Mouse (Mus musculus) T-helper 17 cell (primary cell): Measurements from ENCODE around the gene Tmem219.
"Not testable (repeated sequence)": the region's sequence is repeated elsewhere in the genome, so short reads cannot be mapped to it uniquely, and the experiment has no call there.

Experiments used
- in situ Hi-C, 2 experiments: fragments of 300-600 bp; cut with MboI, MseI; formaldehyde crosslinking; loops; 1 replicate in 1 of 2; 2 replicates in 1 of 2; pipeline ENCODE4 v1.15.1; 2025; ENCODE audit warnings: high pct_unique_total_duplicates in 2 of 2

Gene Tmem219

DNA sequence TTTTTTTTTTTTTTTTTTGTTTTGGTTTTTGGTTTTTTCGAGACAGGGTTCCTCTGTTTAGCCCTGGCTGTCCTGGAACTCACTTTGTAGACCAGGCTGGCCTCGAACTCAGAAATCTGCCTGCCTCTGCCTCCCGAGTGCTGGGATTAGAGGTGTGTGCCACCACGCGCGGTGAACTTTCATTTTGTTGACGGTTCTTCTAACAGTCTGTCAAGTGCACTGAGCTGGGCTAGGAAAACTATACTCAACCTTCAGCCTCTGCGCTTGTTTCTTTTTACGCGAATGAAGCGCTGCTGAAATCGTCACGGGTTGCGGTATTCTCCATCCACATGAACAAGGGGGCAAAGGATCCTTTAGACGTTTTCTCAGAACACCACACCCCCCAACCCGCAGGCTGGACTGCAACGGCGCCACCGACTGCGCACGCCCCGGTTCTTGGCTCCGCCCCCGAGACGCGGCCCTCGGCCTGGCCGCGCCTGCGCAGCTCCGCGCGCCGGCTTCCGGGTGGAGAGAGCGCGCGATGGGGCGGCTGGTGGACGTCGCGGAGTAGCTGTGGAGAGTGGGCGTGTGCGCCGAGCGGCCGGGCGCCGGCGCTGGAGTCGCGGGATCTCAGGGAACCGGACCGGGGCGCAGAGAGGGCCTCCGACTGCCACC is 5.8 kb upstream of the Tmem219 start, which contains the start of gene Kctd13:
TSS of gene Kctd13 (plus strand) at position 496 of the 654 bp plus-strand sequence.
- in situ Hi-C loops: no loop called here

DNA sequence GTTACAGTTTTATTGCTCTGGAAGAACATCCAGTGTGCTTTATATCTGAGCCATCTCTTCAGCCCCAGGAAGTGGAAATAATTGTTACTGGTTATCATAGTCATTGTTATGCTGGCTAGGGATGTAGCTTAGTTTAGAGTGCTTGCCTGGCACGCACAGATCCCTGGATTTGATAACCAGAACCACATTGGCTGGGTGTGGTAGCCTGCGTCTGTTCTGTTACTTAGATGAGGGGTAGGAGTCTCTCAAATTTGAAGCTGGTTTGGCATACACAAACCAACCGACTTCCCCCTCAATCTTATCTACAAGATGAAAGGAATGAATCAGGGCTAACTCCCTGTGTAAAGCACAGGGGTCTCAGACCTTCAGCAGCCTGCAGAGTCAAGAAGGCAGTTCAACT is 3.6 kb upstream of the Tmem219 start:
- in situ Hi-C loops: no loop called here

DNA sequence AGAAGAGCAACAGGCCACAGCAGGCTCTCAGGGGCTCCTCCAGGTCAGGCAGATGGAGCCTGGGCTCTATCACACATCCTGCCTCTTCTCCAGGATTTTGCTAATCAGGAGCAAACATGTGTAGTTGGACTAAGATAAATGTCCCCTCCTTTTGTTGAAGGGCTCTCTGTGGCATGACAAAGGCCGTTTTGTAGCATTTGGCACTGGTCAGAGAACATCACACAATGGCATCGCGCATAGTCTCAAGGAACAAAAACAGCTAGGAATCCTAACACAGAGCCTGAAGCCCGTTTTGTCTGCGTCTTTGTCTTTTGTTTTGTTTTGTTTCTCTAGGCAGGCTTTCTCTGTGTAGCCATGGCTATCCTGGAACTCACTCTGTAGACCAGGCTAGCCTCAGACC is 1.3 kb upstream of the Tmem219 start:
- in situ Hi-C loops: no loop called here

DNA sequence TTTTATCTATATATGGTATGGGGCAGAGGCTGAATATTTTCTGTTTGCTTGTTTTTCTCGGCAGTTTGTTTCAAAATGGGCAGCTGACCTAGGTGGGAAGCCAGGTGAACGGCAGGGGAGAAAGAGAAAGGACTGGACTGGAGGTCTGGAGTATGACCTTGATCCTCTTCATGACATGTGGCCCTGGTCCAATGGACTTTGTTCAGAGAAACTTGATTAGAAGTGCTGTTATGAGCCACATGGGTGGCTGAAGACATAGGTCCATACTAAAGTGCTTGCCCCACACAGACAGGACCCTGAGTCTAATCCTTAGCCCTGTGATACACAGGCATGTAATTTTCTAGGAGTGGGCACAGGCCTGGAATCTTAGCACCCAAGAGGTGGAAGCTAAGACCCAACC is 1.2 kb downstream of the Tmem219 start:
- in situ Hi-C loops: no loop called here

DNA sequence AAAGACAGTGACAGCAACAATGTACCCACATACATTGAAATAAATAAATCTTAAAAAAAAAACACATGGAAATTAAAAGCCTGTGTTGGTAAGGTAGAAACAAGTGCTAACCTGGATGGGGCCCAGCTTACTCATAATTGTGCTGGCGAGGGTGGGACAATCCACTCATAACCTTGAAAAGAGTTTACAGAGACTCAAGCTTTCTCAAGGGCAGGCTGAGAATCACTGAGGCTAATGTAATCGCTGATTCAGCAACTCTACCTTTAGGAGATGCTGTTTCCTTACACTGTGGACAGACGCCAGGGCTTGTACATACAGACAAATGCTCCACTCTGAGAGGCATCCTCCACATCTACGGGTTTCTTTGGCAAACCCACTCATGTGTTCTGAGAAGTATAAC is 2.7 kb downstream of the Tmem219 start:
- in situ Hi-C loops: loop anchor here in 1 of 2 experiments (10.0 kb wide), 1 partner anchor 105 kb away; no protein-coding TSS in a partner anchor

DNA sequence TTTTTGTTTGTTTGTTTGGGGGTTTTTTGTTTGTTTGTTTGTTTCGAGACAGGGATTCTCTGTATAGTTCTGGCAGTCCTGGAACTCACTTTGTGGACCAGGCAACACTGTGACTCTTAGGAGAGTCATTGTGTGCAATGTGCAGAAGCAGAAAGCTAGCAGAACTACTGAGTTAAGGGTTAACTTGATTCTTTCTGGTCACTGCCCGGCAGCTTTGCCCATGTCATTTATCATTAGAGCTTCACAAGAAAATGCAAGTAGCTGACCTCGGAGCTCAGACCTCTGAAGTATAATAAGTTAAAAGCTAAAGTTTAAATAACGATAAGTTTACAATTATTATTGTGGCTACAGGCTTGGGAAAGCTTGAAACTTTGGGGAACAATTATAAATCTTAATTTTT is 4.4 kb downstream of the Tmem219 start:
- in situ Hi-C loops: loop anchor here in 1 of 2 experiments (10.0 kb wide), 1 partner anchor 104 kb away; no protein-coding TSS in a partner anchor

DNA sequence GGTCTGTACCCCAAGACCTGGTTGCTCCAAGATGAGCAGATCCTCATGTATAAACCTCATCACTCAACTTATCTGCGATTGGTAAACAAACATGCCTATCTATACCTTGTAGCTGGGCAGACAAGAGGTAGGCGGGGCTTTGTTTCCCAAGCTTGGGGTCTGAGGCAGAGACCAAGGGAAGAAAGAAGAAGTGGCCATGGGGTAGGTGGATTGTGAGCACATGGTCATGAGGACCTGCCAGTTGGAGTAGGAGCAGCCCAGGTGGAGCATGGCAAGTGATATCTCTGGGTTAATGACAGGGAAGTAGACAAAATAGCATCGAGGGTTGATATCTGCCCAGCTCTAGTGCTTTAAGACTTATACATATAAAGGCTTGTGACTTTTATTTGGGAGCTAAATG is 7.9 kb downstream of the Tmem219 start:
- in situ Hi-C loops: loop anchor here in 1 of 2 experiments (10.0 kb wide), 1 partner anchor 100 kb away; no protein-coding TSS in a partner anchor

DNA sequence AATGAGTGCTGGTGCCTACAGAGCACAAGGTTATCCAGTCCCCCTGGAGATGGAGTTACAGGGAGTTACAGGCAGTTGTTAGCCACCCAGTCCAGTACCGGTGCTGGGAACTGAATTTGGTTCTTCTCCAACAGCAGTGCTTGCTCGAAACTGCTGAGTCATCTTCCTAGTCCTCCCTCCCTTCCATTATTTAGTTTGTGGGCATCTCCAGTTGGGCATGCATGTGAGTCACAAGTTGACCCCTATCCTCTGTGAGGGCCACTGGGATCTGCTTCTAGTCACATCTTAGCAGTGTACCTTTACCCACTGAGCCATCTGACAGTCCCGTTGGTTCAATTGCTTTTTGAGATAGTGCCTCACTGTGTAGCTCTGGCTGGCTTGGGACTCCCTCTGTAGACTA is 17.1 kb downstream of the Tmem219 start:
- in situ Hi-C loops: no loop called here

DNA sequence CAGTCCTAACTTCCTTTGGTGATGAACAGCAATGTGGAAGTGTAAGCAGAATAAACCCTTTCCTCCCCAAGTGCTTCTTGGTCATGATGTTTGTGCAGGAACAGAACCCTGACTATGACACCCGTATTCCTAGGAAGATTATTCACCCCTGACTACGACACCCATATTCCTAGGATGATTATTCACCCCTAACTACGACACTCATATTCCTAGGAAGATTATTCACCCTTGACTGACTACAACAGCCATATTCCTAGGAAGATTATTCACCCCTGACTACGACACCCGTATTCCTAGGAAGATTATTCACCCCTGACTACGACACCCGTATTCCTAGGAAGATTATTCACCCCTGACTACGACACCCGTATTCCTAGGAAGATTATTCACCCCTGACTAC is 22.9 kb downstream of the Tmem219 start:
- in situ Hi-C loops: not testable (repeated sequence)

DNA sequence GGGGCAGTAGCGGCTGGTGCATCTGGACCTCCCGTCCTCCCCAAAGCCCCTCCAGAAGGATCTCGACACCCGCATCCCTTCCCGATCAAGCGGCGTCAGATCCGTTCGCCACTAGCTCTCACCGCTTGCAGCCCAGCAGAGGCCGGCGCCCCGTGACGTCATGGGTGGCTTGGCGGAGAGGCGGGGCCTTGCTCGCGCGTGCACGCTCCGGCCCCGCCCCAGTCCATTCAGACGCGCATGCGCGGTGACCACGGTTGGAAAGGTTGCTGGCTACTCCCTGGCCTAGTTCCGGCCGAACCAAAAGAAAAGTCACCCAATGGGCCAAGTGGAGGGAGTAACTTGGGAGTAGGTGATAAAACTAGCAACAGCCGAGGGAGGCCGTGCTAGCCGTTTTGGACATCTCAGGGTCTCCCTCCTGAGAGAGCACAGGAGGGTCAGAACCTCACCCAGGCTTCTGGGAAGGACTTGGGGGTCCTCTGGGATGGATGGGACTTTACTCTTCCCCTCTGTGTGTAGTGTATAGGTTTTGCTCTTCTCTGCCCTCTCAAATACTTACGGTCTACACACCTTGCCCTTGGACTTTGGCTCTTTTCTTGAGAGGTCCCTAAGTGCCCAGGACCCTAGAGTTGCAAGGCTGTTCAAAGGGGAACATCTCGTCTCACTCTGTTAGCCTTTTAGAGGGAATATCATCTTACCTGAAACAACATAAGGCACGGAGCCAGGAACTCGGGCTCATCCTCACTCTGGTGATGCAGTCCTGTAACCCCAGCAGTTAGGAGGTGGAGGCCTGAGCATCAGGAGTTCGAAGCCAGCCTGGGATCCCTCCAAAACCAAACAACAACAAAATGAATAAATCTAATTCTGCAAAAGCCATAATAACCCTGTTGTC is 24.4 kb downstream of the Tmem219 start:
- in situ Hi-C loops: no loop called here

DNA sequence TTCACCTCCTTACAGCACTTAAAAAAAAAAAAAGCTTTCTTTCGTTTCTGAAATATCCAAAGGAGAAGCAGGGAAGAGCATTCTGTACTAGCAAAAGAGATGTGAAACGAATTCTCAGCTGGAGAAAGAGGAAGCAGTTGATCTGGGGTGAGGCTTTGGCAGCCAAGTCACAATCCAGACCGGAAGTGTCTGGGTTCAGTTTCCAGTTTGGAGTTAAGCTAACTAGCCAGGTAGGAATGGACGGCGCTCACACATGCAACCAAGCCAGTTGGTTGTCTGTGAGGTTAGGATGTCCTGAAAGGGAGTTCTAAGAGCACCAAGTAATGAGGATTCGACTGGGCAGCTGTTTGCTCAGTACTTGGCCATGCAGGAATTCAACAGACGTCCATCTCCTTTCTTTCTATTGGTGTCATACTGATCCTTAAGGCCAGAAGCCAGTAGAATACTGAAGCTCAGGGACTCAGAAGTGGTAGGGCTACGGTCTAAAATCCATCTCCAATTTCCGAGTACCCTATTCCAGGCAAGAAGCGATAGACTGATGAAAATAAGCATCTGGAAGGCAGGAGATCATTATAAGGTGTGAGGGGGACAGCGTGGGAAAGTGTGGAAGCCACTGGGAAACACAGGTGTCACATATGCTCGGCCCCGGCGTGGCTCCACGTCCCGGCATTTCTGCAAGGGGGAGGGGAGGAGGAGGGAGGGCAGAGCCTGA is 25.2 kb downstream of the Tmem219 start:
- in situ Hi-C loops: no loop called here

DNA sequence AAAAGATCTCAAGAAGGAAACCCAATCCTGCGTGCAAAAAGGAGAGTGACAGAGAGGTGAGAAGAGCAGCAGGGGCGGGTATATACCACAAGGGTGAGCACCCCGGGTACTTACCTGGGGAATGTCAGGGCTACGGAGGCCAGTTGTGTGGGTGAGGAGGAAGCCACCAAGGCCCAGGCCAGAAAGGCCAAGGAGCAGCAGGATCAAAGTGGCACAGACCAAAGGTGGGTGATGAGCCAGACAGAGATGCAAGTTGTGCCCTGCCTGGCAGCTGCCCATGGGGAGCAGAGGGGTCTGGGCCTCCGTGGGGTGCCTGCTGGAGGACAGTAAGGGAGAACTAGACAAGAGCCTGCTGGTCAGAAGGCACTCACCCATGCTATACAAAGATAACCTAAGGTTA is 25.8 kb downstream of the Tmem219 start:
- in situ Hi-C loops: no loop called here

DNA sequence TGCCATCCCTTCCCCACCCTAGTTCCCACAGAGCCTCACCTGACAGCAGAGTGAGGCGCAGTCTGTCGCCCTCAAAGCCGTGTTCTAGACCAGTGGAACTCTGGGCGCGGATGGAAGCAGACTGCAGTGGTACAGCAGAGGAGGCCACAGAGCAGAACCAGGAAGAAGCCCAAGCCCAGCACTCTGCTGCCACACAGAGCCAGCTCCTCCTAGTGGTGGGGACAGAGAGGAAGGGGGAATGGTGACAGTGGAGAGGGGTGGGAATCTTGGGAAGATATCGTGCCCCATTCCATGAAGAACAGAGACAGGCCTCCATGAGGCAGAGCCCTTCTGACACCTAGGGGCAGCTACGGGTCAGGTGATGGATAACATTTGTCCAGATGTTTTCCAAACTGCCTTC is 33.9 kb downstream of the Tmem219 start:
- in situ Hi-C loops: loop anchor here in 1 of 2 experiments (5.0 kb wide), 1 partner anchor 43 kb away; no protein-coding TSS in a partner anchor

DNA sequence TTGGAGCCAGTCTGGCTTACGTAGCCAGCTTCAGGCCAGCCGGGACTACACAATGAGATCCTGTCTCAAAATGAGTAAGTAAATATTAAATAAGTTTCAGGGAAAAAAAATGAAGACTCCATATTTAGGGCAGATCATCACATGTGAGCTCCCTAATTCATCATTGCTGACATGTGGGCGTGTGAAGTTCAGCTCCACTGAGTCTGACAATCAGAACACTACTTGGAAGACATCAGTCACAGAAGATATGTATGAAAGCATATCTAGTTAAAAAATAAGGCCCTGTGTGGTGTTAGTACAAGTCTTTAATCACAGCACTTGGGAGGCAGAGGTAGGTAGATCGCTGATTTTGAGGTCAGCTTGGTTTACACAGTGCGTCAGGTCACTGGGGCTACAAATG is 35.4 kb downstream of the Tmem219 start:
- in situ Hi-C loops: loop anchor here in 1 of 2 experiments (5.0 kb wide), 1 partner anchor 45 kb away; no protein-coding TSS in a partner anchor

DNA sequence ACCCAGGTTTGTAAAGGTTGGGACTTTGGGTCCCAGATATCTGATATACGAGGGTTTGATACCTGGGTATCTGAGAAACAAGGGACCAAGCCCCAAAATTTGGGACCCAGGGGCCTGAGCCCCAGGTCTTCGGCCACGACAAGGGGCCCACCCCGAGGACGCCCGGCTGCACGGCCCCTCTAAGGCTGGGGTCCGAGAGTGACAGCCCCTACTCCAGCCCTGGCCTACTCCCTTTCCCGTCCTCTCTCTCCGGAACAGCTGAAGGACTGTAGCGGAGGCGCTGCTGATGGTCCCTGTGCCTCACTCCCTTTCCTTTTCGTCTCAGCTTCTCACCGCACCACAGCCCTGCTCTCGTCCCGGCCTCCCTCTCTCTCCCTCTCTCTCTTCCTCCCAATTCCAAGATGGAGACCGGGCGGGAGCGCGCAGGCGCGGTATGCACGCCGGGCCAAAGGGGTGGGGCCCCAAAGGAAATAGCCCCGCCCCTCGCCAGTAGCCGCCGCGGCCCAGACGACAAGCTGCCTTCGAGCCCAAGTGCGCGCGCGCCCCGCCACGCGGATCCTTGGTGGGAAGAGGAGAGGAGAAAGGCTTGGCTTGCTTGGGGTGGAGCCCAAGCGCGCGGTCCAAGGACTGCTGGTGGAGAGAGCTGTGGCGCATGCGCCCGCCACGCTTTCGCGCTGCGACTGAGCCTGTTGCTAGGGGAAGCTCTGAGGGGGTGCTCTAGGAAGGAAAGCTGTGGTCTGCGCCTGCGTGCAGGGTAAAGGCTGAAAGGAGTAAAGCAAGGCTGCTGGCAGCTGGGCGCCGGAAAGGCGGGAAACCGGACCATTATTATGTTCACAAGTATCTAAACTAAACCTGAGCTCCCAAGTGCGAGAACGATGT is 38.2 kb downstream of the Tmem219 start, which contains the start of gene Taok2:
TSS of gene Taok2 (minus strand) at position 418 of the 879 bp plus-strand sequence.
- in situ Hi-C loops: loop anchor here in 1 of 2 experiments (5.0 kb wide), 1 partner anchor 48 kb away; no protein-coding TSS in a partner anchor

DNA sequence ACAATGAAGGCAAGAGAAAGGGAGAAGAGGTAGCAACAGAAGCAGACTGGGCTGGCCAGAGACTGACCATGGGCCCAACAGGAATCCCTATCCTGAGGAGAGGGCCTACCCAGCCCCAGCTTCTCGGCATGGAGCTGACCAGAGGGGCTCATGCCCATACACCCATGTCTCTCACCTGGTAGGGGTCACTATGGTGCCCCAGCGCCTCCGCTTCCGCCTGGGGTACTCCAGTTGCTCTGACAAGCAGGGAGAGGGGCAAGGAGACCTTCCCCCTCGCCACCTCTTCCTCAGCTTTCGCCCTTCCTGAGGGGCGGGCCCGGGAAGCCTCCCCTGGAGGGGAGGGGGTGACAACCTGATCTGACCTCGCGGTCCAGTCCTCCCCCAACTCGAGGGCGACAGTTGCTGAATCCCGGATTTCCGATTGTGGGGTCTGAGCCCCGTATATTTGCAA is 39.0 kb downstream of the Tmem219 start:
- in situ Hi-C loops: no loop called here

DNA sequence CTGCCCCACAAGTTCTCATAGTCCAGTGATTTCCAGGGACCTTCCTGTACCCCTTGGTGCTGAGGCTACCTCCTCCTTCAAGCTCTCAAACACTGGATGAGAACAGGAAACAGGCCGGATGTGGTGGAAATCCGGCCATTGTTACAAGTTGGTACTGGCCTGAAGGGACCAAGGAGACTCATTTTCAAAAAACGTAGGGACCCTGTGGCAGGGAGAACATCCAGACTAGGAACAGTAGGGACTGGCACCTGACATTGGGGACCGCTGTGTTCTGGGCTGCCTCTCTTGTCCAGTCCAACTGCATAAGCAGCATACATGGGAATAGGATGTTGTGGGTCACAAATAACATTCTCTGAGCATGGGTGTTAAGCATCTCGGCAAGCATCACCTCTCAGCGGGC is 41.7 kb downstream of the Tmem219 start:
- in situ Hi-C loops: no loop called here

DNA sequence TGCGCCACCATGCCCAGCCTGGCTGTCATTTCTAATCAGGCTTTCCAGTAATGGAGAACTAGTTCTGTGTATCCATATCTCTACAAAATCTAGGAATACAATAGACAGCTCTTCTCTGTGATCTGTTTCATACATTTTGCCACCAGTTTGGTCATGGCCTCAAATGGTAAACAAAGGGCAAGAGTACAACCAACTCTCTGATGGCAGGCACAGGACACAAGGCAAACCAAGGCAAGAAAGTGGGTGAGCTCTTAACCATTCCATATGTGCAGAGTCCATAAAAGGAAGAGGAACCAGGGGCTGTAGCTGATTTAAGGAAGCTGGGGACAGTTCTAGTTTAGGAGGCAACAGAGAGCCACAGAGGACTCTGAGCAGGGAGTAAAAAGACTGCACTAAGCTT is 45.5 kb downstream of the Tmem219 start:
- in situ Hi-C loops: no loop called here

DNA sequence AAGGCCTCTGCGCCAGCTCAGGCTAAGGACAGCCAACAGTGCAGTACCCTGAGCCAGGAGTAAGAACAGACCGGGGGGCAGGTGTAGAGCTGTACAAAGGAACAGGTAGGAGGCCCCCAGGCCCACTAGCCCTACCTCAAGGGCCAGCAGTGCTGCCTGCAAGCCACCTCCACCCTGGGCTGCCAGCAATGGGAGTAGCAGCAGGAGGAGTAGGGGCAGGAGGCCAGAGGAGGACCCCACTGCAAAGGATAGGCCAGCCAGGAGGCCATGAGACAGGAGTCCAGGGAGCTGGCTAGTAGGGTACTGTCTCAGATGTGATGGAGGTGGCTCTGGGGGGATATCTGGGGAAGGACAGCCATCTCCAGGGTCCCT is 52.2 kb downstream of the Tmem219 start:
- in situ Hi-C loops: no loop called here

DNA sequence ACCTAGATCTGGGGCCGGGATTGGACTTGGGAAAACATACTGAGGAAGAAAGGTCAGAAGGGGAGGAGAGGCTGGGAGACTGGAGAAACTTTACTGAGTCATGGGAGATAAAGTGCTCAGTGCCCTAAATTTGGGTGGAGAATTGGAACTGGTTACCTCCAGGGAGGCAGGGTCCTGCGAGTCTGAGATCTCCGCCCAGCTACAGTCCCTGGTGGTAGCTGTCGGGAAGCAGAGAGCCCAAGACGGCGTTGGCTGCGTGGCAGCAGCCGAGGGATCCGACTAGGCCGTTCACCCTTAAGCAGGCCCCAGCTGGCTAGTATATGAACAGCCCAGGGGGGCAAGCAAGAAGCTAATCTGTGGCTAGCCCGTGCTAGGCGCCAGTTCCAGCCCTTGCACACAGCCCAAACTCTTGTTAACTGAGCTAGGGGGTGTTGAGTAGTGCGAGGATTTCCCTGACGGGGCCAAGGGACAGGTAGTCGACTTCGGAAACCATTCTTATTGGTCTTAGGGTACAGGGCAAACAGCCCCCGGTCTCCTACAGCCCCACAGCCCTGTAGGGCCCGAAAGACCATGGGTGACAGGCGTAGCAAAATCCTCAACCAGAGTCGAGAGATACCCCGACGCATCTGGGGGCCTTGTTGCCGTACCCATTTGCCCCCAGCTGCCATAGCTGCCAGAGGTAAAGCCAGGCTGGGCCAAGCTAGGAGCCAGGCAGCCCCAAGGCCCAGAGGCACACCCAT is 52.8 kb downstream of the Tmem219 start:
- in situ Hi-C loops: no loop called here
